Mouse (Mus musculus): ENCODE data around the gene March4. TPM values are rescaled to one million over a fixed set of nuclear protein-coding genes. Genes with fewer than 3 reads are reported as not detected.

The March4 gene
- polyA plus RNA-seq, 1 experiment from 2014 or later = 2.8 TPM

DNA sequence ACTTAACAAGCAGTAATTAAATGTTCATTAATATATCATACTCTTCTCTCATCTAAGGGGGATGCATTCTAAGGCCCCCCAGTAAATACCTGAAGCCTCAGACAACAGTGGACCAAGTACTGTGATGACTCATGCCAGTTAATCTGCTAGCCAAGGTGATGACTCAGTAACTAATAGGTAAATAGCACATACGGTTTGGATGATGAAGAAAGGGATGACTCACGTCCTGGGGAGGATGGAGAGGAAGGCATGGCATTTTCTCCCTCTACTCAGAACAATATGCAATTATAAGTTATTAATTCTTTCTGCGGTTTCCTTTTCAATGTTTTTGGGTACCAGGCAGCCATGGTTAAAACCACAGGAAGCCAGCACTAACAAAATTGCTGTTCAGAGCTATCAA is 87.0 kb downstream of the March4 start:
- WGBS = 81% methylated on average over 3 of the region's 3 CpGs
- no peak overlapping the region for H3K4me2 ChIP-seq (ENCODE audit: low read length)
- no peaks in the 10 kb centered on the region for H3K36me3 ChIP-seq (ENCODE audit: control insufficient read depth, insufficient read depth, low read length)
- no peak overlapping the region for H3K4me3 ChIP-seq (ENCODE audit: low read depth, low read length)
- no peaks in the 10 kb centered on the region for H3K9me3 ChIP-seq (replicated peaks; ENCODE audit: control insufficient read depth, low read length)
- no peak overlapping the region for H3K27ac ChIP-seq (ENCODE audit: low read depth, low read length)
- no peak for ATAC-seq
- no peak for DNase-seq (ENCODE audit: low spot score)
- H3K27me3 ChIP-seq (replicated peaks; ENCODE audit: control insufficient read depth, insufficient read depth, low read length) = no peaks in the 10 kb centered on the region
- H3K4me1 ChIP-seq (ENCODE audit: control insufficient read depth, insufficient read depth, low read length) = peaks cover 4% of the 10 kb centered on the region
- H3K9ac ChIP-seq (ENCODE audit: low read length) = no peak overlapping the region

- DNase-seq (ENCODE audit: low spot score) = no peak
These were observed 94.0 kb downstream of the March4 start for GRCm38 (mm10) chr1:72442747-72443146.

DNA sequence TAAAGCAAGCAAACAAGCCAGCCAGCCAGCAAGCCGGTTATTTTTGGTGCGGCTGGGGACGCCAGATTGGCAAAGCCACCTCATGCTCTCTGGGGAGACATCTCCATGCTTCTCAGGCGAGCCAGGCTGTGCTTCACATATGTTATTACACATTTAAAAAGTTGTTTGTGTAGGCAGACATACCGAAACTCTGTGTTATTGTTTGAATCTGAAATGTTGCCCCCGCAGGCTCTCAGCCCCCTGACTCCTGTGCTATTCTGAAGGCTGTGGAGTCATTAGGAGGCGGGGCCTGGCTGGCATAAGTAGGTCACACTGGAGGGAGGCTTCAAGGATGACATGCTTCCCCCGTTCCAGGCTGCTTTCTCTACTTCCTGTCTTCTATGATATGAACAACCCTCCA is 97.6 kb downstream of the March4 start:
- Histone ChIP-seq H3K4me2 (ENCODE audit: low read length) (no peak overlapping the region), H3K36me3 (ENCODE audit: control insufficient read depth, insufficient read depth, low read length) (no peaks in the 10 kb centered on the region), H3K4me1 (ENCODE audit: control insufficient read depth, insufficient read depth, low read length) (no peaks in the 10 kb centered on the region), H3K27me3 (replicated peaks; ENCODE audit: control insufficient read depth, insufficient read depth, low read length) (no peaks in the 10 kb centered on the region), H3K9ac (ENCODE audit: low read length) (no peak overlapping the region), H3K4me3 (ENCODE audit: low read depth, low read length) (no peak overlapping the region), H3K27ac (ENCODE audit: low read depth, low read length) (0 out of 2 replicates have a peak overlapping the region, but pooled peaks have one; percentile 17), H3K9me3 (replicated peaks; ENCODE audit: control insufficient read depth, low read length) (no peaks in the 10 kb centered on the region)
- peak; percentile 33 for DNase-seq (ENCODE audit: low spot score)
- ATAC-seq = peak; percentile 40; the same call in 1 of the 2 replicates
- 71% methylated on average over 8 of the region's 8 CpGs for WGBS

More at GRCm38 (mm10) chr1:72442747-72443146, 94.0 kb downstream of the March4 start:
- no peak overlapping the region for H3K27ac ChIP-seq (ENCODE audit: low read depth, low read length)
- no peaks in the 10 kb centered on the region for H3K4me1 ChIP-seq (ENCODE audit: control insufficient read depth, insufficient read depth, low read length)
- ATAC-seq = no peak
- no peak overlapping the region for H3K4me3 ChIP-seq (ENCODE audit: low read depth, low read length)
- no peaks in the 10 kb centered on the region for H3K27me3 ChIP-seq (replicated peaks; ENCODE audit: control insufficient read depth, insufficient read depth, low read length)
- no peak overlapping the region for H3K9ac ChIP-seq (ENCODE audit: low read length)
- no peak overlapping the region for H3K4me2 ChIP-seq (ENCODE audit: low read length)
- 93% methylated on average over 2 of the region's 2 CpGs for WGBS
- no peaks in the 10 kb centered on the region for H3K9me3 ChIP-seq (replicated peaks; ENCODE audit: control insufficient read depth, low read length)
- H3K36me3 ChIP-seq (ENCODE audit: control insufficient read depth, insufficient read depth, low read length) = no peaks in the 10 kb centered on the region

DNA sequence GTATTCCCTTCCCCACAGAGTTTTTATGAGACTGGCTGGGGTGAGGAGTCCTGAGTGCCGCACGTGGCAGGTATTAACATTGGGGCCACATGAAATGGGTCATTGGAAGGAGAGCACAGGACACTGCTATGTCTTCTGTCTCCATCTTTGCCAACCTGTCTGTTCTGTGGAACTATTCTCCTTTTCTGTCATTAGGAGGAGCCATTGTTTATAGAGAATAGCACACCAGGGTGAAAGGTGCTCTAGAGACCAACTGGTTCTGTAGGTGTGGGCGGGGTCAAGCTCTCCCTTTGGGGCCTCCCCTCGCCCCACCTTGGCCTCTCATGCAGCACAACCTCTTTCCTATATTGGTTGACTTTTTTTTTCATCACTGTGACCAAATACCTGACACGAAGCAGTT is 99.8 kb downstream of the March4 start:
- Histone ChIP-seq H3K4me3 (ENCODE audit: low read depth, low read length) (no peak overlapping the region), H3K9ac (ENCODE audit: low read length) (no peak overlapping the region), H3K4me2 (ENCODE audit: low read length) (no peak overlapping the region), H3K4me1 (ENCODE audit: control insufficient read depth, insufficient read depth, low read length) (no peaks in the 10 kb centered on the region), H3K27me3 (replicated peaks; ENCODE audit: control insufficient read depth, insufficient read depth, low read length) (no peaks in the 10 kb centered on the region), H3K36me3 (ENCODE audit: control insufficient read depth, insufficient read depth, low read length) (no peaks in the 10 kb centered on the region), H3K27ac (ENCODE audit: low read depth, low read length) (no peak overlapping the region), H3K9me3 (replicated peaks; ENCODE audit: control insufficient read depth, low read length) (no peaks in the 10 kb centered on the region)
- DNase-seq (ENCODE audit: low spot score) (no peak), ATAC-seq (no peak)
- WGBS = 80% methylated on average over 5 of the region's 5 CpGs

DNA sequence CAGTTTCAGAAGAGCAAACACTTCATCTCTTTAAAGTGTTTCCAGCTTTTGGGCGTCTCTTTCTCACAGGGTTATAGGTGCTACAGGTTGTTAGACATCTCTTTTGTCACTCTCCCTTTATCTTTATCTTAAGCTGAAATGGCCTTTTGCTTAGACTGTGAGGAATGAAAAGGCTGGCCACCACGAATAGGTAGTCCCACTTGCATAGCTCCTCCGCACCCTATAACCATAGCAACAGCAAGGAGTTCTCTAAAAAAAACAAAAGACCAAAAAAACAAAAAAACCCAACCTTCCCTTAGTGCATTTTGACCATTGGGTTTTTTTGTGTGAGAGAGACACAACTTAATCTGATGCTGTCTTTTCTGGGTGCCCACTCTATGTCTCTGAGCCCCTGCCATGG is 102.2 kb downstream of the March4 start:
- H3K27ac ChIP-seq (ENCODE audit: low read depth, low read length) = no peak overlapping the region
- no peak overlapping the region for H3K9ac ChIP-seq (ENCODE audit: low read length)
- WGBS = 52% methylated on average over 3 of the region's 3 CpGs

DNA sequence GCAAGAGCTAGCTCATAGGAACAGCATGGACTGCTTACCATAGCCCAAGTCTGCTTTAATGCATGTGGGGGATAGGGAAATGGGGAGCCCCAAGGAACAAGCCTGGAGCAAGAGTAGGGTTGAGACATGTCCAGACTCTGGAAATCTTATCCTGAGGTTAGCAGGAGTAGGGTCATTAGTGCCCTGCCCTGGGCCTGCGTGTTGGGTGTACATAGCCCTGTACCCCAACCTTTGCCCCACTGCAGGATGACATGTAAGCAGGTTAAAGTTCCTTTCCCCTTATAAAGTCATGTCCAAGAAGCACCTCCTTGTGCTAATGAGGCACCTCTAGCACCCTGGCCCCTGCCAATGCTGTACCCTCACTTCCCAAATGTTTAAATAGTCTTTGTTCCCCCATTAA is 104.2 kb downstream of the March4 start:
- ATAC-seq (no peak), DNase-seq (ENCODE audit: low spot score) (no peak)
- Histone ChIP-seq H3K27ac (ENCODE audit: low read depth, low read length) (no peak overlapping the region), H3K9ac (ENCODE audit: low read length) (no peak overlapping the region), H3K4me2 (ENCODE audit: low read length) (no peak overlapping the region), H3K36me3 (ENCODE audit: control insufficient read depth, insufficient read depth, low read length) (no peaks in the 10 kb centered on the region), H3K27me3 (replicated peaks; ENCODE audit: control insufficient read depth, insufficient read depth, low read length) (no peaks in the 10 kb centered on the region), H3K4me3 (ENCODE audit: low read depth, low read length) (no peak overlapping the region), H3K9me3 (replicated peaks; ENCODE audit: control insufficient read depth, low read length) (no peaks in the 10 kb centered on the region), H3K4me1 (ENCODE audit: control insufficient read depth, insufficient read depth, low read length) (no peaks in the 10 kb centered on the region)
- whole genome bisulfite sequencing = 100% methylated on average over 1 of the region's 1 CpGs

More for the DNA sequence above, 102.2 kb downstream of the March4 start:
- Histone ChIP-seq H3K4me2 (ENCODE audit: low read length) (no peak overlapping the region), H3K4me1 (ENCODE audit: control insufficient read depth, insufficient read depth, low read length) (no peaks in the 10 kb centered on the region), H3K36me3 (ENCODE audit: control insufficient read depth, insufficient read depth, low read length) (no peaks in the 10 kb centered on the region), H3K27me3 (replicated peaks; ENCODE audit: control insufficient read depth, insufficient read depth, low read length) (no peaks in the 10 kb centered on the region), H3K9me3 (replicated peaks; ENCODE audit: control insufficient read depth, low read length) (no peaks in the 10 kb centered on the region), H3K4me3 (ENCODE audit: low read depth, low read length) (no peak overlapping the region)
- no peak for DNase-seq (ENCODE audit: low spot score)
- no peak for ATAC-seq

GRCm38 (mm10) chr1:72429107-72429807 is 107.5 kb downstream of the March4 start:
- 93% methylated on average over 7 of the region's 7 CpGs for WGBS
- Histone ChIP-seq H3K4me2 (ENCODE audit: low read length) (no peak overlapping the region), H3K27me3 (replicated peaks; ENCODE audit: control insufficient read depth, insufficient read depth, low read length) (no peaks in the 10 kb centered on the region), H3K9me3 (replicated peaks; ENCODE audit: control insufficient read depth, low read length) (no peaks in the 10 kb centered on the region), H3K9ac (ENCODE audit: low read length) (no peak overlapping the region), H3K27ac (ENCODE audit: low read depth, low read length) (no peak overlapping the region), H3K4me1 (ENCODE audit: control insufficient read depth, insufficient read depth, low read length) (no peaks in the 10 kb centered on the region), H3K36me3 (ENCODE audit: control insufficient read depth, insufficient read depth, low read length) (no peaks in the 10 kb centered on the region), H3K4me3 (ENCODE audit: low read depth, low read length) (no peak overlapping the region)
- DNase-seq (ENCODE audit: low spot score) (no peak), ATAC-seq (no peak)

DNA sequence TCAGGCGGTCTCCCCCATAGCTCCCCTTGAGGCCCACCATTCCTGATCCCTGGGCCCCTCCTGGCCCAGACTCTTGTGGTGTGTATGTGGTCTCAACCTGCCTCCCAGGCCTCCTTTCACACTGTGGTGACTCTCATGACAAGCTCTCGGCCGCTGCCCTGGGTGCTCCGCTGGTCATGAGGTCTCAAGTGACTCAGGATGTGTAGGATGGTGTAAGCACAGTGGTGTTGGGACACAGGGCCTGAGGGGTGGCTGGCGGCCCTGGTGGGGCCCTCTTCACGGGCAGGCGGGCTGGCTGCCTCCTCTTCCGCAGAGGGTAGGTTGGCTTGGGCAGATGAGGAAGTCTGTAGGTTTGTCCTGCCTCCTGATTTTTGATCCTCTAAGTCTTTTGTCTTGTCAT is 108.2 kb downstream of the March4 start:
- H3K9ac ChIP-seq (ENCODE audit: low read length) = no peak overlapping the region
- no peak overlapping the region for H3K27ac ChIP-seq (ENCODE audit: low read depth, low read length)
- ATAC-seq (no peak), DNase-seq (ENCODE audit: low spot score) (no peak)
- no peaks in the 10 kb centered on the region for H3K4me1 ChIP-seq (ENCODE audit: control insufficient read depth, insufficient read depth, low read length)
- H3K9me3 ChIP-seq (replicated peaks; ENCODE audit: control insufficient read depth, low read length) = no peaks in the 10 kb centered on the region
- no peaks in the 10 kb centered on the region for H3K36me3 ChIP-seq (ENCODE audit: control insufficient read depth, insufficient read depth, low read length)
- 89% methylated on average over 8 of the region's 8 CpGs for WGBS
- no peak overlapping the region for H3K4me2 ChIP-seq (ENCODE audit: low read length)
- H3K4me3 ChIP-seq (ENCODE audit: low read depth, low read length) = no peak overlapping the region
- H3K27me3 ChIP-seq (replicated peaks; ENCODE audit: control insufficient read depth, insufficient read depth, low read length) = no peaks in the 10 kb centered on the region

GRCm38 (mm10) chr1:72426456-72426855 is 110.3 kb downstream of the March4 start:
- Histone ChIP-seq H3K4me1 (ENCODE audit: control insufficient read depth, insufficient read depth, low read length) (no peaks in the 10 kb centered on the region), H3K9ac (ENCODE audit: low read length) (no peak overlapping the region), H3K4me2 (ENCODE audit: low read length) (no peak overlapping the region), H3K27ac (ENCODE audit: low read depth, low read length) (no peak overlapping the region), H3K4me3 (ENCODE audit: low read depth, low read length) (no peak overlapping the region), H3K27me3 (replicated peaks; ENCODE audit: control insufficient read depth, insufficient read depth, low read length) (no peaks in the 10 kb centered on the region), H3K9me3 (replicated peaks; ENCODE audit: control insufficient read depth, low read length) (no peaks in the 10 kb centered on the region), H3K36me3 (ENCODE audit: control insufficient read depth, insufficient read depth, low read length) (no peaks in the 10 kb centered on the region)
- no peak for ATAC-seq
- WGBS = 87% methylated on average over 4 of the region's 4 CpGs
- no peak for DNase-seq (ENCODE audit: low spot score)

All from forebrain, embryonic 14.5 days (tissue).